Mouse (Mus musculus): ENCODE results near the gene Fhit.

GRCm38 (mm10) chr14:10049947-10050346 is 1111.9 kb downstream of the Fhit start:
- TF ChIP-seq POLR2A (IDR thresholded peaks at IDR 0.05; ENCODE audit: borderline replicate concordance, extremely low read depth, insufficient read depth, insufficient read length, poor library complexity, severe bottlenecking) (no peak), CTCF (IDR thresholded peaks at IDR 0.05; ENCODE audit: borderline replicate concordance, extremely low read depth, insufficient read depth, insufficient read length) (no peak)
